Mouse (Mus musculus): ENCODE results near the gene Camkmt.

The Camkmt gene

DNA sequence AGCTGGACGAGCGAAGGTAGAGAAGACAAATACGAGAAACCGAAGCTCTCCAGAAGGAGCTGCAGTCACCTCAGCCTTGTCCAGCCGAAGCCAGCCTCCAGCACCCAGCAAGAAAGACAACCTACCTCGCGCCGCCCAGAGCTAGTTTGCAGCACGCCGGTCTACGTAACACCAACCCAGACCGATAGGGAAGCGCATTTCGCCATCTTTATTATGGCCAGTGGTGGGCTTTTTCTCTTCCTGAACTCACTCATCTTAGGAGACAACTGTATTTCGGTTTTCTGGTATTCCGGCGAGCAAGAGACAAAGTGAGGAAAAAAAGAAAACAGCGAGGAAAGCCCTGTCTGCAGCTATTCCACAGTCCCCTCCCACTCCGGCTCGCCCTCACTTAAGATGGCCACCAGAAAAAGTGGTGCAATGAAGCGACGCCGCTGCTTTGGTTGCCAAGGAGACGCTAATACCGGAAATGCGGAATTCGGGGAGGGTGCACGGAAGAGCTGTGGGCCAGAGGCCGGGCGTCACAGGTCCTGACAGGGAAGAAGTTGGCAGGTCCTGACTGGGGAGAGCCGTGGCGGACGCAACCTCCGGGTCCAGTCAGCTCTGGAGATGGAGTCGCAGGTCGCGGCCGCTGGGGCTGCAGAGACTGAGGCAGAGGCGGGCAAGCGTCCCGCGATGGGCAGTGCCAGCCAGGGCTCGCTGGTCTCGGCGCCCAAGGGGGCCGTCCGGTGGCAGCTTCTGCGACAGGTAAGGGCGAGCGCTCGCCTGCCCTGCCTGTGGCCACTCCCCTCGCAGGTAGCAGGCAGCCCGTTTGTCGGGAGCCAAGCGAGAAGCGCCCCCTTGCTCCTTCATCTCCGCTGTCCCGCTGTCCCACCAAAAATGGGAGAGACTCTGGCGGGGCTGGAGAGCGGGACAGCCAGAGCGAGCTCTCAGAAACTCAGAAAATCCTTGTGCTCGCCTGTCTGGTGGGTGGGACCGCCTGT is at the start of gene Camkmt, which contains the start of gene Prepl:
Gene Camkmt, plus strand, starts transcription at position 433 of the 980 bp plus-strand sequence.
Gene Prepl, minus strand, starts transcription at position 122 of the 980 bp plus-strand sequence.
- peak; percentile 98 for DNase-seq (ENCODE audit: low spot score)

DNA sequence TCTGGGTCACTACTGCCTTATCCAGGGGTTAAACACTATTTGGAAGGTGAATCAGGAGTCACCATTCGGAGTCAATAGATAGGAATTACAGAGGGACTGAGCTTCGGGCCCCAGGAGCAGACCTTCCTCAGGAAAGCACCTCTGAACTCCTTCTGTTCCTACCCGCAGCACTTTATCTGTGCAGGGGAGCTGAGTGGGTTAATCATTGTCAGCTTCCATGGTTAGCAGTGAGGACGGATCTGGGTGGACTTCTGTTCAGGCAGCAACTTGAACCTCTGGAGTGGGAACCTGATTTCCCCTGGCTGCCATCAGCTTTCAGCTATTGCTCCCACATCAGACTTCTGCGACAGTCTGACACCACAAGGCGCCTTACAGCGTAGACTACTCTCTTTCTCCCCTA is 49.4 kb upstream of the Camkmt start:
- no peak for DNase-seq (ENCODE audit: low spot score)

DNA sequence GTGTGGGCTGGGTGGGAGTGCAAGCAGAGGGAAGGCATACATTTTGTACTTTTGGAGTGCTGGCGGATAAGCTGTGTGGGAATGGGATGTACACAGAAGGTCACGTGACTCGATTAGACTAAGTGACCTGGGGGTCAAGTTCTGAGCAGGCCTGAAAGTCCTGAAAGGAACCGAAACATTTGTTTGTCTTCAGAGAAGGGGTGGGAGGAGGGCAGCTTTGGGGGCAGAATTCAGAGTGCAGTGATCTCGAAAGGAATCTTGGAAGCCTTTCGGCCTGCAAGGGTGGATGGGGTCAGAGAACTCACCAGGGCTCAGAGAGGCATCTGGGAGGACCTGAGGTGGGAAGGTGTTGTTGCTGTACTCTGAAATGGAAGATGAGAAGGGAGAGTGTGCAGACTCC is 47.9 kb upstream of the Camkmt start:
- DNase-seq (ENCODE audit: low spot score), result peak; percentile 13

DNA sequence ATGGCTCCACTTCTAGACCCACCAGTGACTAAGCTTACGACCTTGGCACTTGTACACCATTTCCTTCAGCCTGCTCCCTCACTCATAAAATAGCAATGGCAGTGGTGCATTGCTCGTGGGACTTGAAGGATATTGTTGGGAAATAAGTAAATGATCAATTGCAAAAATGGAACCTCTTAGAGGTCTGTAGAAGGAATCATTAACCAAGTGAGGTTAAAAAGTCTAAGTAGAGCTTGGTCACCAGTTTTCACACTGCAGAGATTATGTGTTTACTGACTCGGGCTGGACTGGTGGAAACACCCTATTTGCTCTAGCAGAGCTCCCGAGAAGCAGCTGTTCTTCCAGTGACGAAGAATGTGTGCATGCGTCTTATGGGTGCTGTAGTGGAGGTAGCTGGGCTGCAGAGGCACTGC is 46.9 kb upstream of the Camkmt start:
- no peak for DNase-seq (ENCODE audit: low spot score)

DNA sequence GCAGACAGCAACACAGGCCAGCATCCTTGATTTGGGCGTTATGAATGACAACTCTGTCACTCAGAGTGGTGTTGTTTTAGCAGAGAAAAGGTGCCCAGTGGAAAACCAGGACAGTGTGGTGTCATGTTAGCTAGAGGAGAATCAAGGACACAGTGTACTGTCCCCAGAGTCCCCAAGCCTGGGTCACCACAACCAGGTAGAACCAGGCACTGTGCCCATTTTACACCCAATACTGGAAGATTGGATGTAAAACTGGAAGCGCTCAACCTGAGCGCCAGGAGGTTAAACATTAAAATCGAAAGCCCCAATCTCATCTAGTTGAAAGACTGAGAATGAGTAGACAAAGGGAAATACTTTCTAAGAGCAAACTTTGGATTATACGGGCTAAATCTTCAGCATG is 45.9 kb upstream of the Camkmt start:
- DNase-seq (ENCODE audit: low spot score), result no peak

DNA sequence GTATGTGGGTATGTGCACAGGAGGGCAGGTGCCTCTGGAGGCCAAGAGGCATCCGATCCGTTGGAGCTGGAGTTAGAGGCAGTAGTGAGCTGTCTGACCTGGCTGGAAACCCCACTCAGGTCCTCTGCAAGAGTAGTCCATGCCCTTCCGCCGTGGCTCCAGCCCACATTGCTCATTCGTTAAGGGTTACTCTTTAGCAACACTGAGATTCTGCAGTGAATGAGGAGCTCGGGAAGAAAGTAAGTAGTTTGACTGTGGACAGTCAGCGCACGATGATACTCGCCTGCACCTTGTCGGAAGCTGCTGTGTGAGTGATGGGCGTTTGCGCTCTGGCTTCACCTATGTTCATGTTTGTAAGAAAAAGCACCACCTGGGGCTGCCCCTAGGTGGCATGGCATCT is 45.2 kb upstream of the Camkmt start:
- DNase-seq (ENCODE audit: low spot score), result no peak

DNA sequence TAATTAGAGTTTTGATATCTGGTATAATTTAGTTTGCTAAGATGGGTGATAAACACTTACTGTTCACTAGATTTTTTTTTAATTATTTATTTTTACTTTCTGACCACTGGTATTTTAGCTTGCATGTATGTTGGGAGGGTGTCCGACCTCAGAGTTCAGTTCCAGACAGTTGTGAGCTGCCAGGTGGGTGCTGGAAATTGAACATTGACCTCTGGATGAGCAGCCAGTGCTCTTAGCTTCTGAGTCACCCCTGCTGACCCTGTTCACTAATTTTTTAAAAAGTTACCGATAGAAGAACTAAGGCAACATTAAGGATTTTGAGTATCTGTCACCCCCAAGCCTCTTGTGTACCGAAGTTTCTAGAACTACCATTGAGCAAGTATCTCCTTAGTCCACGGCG is 42.0 kb upstream of the Camkmt start:
- DNase-seq (ENCODE audit: low spot score), result no peak

DNA sequence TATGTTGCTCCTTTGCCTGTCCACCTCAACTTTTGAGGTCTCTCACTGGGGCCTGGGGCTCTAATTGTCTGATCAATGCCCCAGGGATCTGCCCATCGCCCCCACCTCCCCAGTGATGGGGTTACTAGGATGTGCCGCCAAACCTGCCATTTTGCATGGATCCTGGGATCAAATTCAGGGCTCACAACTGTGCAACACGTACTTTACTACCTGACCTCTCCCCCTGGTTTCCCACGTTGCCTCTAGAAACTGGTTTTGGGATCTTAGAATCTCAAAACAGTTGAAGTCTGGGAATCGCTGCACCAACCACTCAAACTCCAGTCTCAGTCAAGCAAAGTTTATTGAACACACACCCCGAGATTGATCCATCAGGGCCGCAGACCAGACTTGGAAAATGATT is 32.1 kb upstream of the Camkmt start:
- no peak for DNase-seq (ENCODE audit: low spot score)

DNA sequence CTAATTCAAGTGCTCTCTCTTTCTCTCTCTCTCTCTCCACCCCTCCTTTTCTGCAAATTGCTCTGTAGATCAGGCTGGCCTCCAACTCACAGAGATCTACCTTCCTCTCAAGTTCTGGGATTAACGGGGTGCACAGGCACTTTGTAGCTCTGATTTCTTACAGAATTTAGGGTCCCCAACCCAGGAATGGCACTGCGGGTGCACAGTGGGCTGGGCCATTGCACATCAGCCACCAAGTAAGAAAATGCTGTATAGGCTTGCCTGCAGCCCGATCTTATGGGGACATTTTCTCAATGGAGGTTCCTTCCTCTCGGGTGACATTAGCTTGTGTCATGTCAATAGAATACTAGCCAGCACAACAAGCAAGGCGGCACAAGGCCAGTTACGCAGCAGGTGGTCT is 31.2 kb upstream of the Camkmt start:
- no peak for DNase-seq (ENCODE audit: low spot score)

DNA sequence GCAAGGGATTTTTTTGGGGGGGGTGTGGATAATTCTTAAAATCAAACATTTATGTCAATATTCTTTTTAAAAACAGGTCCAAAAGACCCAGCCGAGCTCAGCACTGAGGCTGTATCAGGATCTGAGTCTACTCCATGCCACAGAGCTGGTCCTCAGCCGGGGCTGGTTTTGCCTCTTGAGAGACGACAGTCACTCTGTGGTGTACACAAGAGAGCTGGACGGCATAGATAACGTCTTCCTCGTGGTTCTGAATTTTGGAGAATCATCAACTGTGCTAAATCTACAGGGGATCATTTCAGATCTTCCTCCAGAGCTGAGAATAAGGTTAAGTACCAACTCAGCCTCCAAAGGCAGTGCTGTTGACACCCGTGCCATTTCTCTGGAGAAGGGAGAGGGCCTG is 26.8 kb upstream of the Camkmt start:
- DNase-seq (ENCODE audit: low spot score), result no peak

DNA sequence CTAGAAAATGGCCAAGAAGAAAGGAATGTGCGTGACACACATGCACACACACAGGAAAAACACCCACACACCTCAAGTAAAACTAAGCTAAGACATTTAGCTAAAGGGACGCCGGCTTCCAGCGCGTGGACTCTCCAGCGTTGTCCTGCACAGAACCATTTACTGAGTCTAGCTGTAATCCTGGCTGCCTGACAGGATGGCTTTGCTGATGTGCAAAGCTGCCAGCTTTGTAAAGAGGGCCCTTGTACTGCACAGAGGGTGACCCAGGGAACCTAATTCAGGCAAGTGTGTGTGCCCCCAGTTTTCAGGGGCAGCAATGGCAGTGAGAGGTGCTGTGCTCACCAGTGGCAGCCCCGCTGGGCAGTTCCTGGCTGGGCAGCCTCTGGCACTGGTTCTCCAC is 23.0 kb upstream of the Camkmt start:
- DNase-seq (ENCODE audit: low spot score), result no peak

DNA sequence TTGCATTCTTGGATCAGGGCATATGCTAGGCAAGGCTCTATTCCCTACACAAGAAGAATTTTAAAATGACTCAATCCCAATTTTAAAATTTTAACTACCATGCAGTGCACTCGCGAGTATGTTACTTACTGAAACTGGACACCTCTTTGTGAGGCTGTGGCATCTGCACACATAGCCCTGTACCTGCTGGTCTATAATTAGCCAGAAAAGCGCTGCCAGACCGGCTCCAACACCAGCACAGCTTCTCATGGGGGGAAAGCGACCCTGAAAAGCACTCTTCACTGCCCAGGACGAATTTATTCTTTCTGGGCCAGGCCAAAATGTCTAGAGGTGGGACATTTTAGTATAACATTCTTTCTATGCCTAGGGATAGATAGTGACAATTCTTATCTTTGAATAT is 19.7 kb upstream of the Camkmt start:
- no peak for DNase-seq (ENCODE audit: low spot score)

DNA sequence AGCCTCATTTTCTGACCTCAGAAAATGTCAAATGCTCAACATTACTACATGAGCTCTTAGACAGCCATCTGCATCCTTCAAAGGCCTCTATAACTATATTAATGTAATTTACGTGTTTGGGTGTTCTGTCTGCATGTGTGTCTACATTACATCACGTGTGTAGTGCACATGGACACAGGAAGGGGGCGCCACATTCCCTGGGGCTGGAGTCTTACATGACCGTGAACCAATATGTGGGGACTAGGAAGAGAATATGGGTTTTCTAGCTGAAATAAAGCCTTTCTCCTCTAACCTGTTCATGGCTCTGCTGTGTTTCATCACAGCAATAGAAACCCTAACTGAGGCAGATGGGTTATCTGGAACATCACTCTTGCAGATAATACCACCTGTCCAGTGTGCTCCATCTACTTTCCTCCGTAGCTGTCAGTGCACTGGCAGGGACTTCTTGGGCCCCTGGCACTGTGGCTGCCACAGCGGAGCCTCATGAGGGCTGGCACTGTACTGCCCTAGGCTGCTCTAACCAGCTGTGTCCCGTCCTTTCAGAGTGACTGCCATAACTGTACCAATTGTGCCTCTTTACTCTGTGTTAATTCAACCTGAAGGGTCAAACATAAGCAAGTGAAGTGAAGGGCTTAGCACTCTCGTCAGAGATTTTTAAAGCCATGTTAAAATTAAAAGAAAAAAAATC is 19.1 kb upstream of the Camkmt start:
- no peak for DNase-seq (ENCODE audit: low spot score)

DNA sequence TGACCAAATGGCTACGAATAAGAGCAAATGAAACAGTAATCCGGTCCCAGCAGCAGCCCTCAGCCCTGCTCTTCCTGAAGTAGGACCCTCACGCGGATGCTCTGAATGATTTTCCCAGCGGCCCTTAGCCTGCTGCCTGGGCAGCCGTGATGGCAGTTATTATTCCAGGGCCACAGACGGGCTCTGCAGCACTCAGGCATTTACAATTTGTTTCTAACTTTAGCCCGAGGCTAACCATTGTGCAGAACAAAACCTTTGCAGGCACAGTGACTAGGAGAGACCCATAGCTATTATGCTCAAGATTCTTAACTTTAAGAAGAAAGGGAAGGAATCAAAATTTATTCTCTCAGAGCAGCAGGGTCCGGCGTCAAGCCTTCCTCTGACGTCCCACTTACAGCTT is 18.0 kb upstream of the Camkmt start:
- DNase-seq (ENCODE audit: low spot score), result peak; percentile 8

DNA sequence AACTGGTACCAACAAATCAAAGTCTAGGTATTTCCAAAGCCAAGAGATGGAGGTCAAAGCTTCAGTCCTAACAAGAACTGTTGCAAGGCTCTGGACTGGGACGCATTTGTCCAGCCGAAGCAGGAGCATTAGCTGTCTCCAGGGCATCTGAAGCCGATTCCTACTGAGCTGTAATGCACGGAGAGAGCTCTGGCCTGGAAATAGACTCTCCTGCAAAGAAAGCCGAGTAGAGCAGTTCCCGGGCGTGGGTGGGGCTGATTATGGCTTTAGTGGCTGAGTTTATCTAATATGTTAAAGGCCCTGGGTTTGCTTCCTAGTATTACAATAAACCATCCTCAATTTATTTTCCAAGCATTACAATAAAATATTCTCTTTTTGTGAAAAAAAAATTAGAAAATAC is 17.1 kb upstream of the Camkmt start:
- no peak for DNase-seq (ENCODE audit: low spot score)

DNA sequence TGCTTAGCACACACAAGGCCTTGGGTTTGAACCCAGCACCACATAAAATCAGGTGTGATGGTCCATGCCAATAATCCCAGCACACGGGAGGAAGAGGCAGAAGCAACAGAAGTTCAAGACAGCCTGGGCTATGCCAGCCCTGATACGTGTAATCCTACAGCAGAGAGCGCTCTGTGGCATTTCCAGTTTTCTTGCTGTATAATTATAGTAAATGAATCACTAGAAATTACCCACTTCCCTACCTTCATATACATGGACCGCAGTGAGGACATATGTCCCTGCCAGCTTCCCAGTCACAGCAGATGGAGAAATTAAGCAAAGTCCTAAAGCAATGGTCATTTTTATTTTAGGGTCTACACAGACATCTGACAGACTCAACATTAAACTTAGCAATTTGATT is 16.3 kb upstream of the Camkmt start:
- no peak for DNase-seq (ENCODE audit: low spot score)

DNA sequence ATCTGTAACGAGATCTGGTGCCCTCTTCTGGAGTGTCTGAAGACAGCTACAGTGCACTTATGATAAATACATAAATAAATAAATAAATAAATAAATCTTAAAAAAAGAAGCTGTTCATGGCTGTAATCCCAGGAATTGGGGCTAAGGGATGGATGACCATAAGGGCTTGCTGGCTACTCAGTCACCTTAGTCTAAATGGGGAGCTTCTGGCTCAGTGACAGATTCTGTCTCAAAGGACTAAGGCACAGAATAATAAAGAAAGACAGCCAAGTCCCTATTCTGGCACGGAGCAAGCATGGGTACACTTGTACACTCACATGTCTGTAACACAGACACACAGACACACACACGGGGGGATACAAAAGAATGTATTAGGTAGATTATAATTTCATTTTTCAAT is 11.1 kb upstream of the Camkmt start:
- DNase-seq (ENCODE audit: low spot score), result no peak

DNA sequence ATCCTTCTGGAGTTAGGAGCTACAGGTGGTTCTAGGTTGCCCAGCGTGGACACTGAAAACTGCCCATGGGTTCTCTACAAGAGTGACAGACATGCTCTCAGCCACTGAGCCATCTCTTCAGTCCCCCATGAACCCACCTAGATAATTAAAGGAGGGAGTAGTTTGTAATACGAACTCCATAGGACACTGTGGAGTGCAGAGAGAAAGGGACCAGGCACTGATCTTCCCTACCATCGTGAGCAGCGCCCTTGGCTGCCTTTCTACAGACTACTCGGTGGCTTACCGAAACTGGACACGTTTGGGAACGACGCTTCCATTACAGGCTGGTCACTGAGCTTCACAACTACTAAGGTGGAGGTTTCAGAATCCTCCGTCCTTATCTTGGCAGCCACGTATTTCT is 9.6 kb upstream of the Camkmt start:
- DNase-seq (ENCODE audit: low spot score), result no peak

DNA sequence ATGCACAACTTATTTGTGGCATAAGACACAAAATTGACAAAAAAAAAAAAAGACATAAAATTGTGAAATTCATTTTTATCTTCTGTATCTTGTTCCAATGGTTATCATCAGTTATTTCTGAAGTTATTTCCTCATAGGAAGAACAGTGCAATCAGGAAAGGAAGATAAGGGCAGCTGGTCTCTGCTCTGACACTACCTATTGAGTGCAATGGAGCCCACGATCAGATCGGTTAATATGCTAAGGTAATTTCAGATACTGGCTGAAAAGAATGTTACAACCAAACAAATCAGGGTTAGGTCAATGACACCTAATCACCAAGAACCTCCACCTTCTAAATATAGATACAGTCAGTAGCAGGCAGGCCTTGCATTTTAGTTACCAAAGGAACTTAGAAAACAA is 5.0 kb upstream of the Camkmt start:
- DNase-seq (ENCODE audit: low spot score), result no peak

DNA sequence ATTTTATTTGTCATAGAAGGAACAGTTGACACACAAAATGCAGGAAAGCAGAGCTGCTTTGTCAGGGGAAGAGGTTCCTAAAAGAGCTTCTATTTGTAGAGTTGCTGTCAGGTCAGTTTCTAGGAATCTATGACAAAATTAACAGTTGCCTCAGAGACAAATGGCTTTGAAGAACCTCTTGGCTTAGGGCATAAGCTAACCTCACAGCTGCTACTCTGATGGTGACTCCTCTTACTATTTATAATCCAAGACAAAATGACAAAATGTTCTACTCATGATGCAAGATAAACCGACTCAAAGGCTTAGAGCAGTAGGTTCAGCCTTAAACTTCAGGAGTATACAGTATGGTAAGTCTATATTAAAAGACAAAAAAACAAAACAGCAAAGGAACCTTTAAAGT is 3.9 kb upstream of the Camkmt start:
- no peak for DNase-seq (ENCODE audit: low spot score)

DNA sequence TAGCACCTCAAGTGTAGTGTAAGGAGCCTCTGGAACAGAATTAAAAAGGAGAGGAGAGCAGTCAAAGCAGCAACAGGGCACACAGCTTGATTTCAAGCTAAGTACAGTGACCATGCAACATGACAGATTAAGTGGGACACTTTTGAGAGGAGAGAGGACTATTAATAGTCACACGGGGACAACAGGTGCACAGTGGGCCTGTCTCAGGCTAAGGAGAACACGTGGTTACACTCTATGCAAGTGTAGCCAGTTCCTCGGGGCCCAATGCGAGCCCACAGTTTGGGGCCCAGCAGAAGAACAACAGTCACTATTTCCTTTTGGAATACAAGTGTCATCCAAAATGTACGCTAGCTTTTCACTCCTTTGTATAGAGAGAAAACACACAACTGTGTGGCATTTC is 2.8 kb upstream of the Camkmt start:
- no peak for DNase-seq (ENCODE audit: low spot score)

DNA sequence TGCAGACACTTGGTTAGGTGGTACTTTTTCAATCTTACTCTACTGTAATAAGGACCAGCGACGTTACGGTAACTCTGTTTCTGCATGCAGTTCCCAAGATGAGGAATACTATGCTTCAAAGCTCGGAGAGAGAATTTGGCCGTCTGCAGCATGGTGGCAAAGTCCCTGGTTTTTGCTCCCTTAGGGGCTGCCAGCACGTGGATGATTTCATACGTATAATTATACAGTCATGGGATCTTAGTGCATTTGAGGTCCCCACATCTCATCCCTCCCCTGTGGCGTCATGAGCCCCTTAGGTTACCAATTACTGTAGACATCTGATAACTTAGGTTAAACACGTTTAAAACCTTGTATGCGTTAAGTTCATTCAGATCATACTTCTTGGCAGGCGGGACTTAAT is 2.0 kb upstream of the Camkmt start:
- no peak for DNase-seq (ENCODE audit: low spot score)

DNA sequence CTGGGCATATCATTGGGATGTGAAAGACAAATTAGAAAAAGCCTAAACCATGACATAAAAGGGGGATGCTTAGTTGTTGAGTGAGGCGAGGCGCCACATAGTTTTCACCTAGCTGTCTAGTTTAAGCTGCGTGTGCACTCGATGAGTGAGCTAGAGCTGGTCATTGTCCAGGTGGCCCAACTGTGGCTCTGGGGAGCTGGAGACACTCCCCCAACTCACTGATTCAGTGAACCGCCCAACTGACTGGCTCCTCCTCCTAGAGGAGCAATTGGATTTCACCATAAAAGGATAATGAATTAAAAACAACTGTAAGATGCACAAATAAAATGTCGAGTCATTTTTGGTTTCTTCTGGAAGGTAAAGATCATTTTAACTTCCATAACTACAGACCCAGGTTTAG is 1.3 kb upstream of the Camkmt start:
- peak; percentile 42 for DNase-seq (ENCODE audit: low spot score)
